Mouse (Mus musculus) cortical plate, adult 2 months (tissue): ENCODE data around the gene Scn3a. TPM values are rescaled to one million over a fixed set of nuclear protein-coding genes. Genes with fewer than 3 reads are reported as not detected.
A peak's percentile ranks its signal among the peaks of the same experiment; 100 is the strongest.
"Not testable (repeated sequence)": the region's sequence is repeated elsewhere in the genome, so short reads cannot be mapped to it uniquely, and the experiment has no call there.

Source experiments
- H3K27ac ChIP-seq: fragments of 200-500 bp; 2 replicates; pipeline ENCODE4 v1.5.1; 2012; ENCODE audit warnings: low read length, control low read depth, inconsistent platforms; ENCODE audit not compliant: insufficient read depth
- H3K4me1 ChIP-seq: fragments of 200-500 bp; 2 replicates; pipeline ENCODE4 v1.6.1; 2011; ENCODE audit warnings: low read length; ENCODE audit not compliant: control insufficient read depth, insufficient read depth
- H3K4me3 ChIP-seq: fragments of 200-500 bp; 2 replicates; pipeline ENCODE4 v1.5.1; 2011; ENCODE audit warnings: mild to moderate bottlenecking, low read length, control low read depth; ENCODE audit not compliant: insufficient read depth
- CTCF ChIP-seq: fragments of 200-500 bp; IDR thresholded peaks from 2 replicates; pipeline ENCODE4 v1.5.1; 2011; ENCODE audit warnings: mild to moderate bottlenecking, control low read depth, low read length; ENCODE audit not compliant: insufficient read depth; ENCODE audit errors: extremely low read depth
- POLR2A ChIP-seq: fragments of 200-500 bp; IDR thresholded peaks from 2 replicates; pipeline ENCODE4 v1.6.1; 2011; ENCODE audit warnings: mild to moderate bottlenecking, low read length, control low read depth; ENCODE audit not compliant: insufficient read depth; ENCODE audit errors: extremely low read depth
- polyA plus RNA-seq: library from polyadenylated mRNA; depleted of rRNA; stranded (reverse); fragments of >200 nt; gene quantifications from 2 replicates; pipeline ENCODE4 v1.2.3, GENCODE M21; 2012

The Scn3a gene
- polyA plus RNA-seq, 1 experiment = 12.2 TPM

DNA sequence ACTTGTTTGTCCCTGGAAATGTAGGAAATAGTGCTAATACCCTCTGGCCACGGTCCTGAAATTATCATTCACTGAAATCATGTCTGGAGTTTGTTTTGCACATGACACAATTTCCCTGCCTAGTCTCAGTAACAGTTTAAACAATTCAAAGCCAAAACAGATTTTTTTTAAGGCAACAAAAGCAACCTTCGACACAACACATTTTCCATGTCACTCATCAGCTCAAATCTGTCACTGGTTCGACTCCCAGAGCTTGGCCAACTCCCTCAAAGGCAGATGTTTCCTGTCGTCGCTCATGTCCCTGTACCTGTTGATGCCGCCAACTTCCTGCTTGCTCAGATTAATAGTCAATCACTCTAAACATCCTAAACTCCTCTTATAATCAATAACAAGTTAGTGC is 50.7 kb downstream of the Scn3a start:
- H3K27ac ChIP-seq = no peak overlapping the region
- H3K4me3 ChIP-seq = no peak overlapping the region
- TF ChIP-seq CTCF (no peak), POLR2A (no peak)
- no peaks in the 10 kb centered on the region for H3K4me1 ChIP-seq

DNA sequence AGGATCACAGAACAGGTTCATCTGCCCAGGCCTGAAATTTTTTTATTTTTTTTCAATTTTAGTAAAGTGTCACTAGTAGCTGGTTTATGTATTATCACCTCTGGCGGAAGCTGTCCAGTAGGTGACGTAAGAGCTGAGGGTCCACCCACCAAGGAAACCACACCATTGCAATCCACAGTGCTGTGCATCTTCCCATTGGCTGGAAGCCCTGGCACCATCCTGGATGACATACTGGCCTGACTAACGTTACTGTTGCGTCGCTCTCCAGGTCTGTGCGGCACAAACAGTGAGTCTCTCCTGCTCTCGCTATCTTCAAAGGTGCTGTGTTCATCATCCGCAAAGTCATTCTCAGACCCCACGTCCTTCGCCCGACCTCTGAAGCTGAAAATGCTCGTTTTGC is 59.2 kb downstream of the Scn3a start:
- TF ChIP-seq CTCF (no peak), POLR2A (no peak)
- no peaks in the 10 kb centered on the region for H3K4me1 ChIP-seq
- H3K27ac ChIP-seq = no peak overlapping the region
- no peak overlapping the region for H3K4me3 ChIP-seq

DNA sequence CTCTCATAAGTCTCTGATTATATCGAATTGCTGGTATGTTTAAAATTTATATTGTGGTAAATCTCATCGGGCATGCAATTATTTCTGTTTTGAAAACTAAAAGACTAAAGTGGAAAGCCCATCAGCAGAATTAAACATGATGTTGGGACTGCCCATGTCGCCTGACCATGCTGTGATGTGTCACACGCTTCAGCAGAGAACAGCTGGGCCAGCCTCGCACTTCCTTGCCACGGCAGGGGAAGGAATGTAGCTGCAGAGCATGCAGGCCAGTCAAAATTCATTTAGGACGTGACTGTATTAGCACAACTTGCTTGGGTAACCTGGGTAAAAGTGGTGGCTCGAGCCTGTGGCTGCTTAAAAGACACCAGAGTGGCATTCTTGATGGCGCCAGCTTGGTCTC is 77.0 kb downstream of the Scn3a start:
- Histone ChIP-seq H3K4me3 (no peak overlapping the region), H3K4me1 (no peaks in the 10 kb centered on the region; the same call in 1 of the 2 replicates), H3K27ac (no peak overlapping the region)
- no peak for TF ChIP-seq CTCF
- no peak for TF ChIP-seq POLR2A

DNA sequence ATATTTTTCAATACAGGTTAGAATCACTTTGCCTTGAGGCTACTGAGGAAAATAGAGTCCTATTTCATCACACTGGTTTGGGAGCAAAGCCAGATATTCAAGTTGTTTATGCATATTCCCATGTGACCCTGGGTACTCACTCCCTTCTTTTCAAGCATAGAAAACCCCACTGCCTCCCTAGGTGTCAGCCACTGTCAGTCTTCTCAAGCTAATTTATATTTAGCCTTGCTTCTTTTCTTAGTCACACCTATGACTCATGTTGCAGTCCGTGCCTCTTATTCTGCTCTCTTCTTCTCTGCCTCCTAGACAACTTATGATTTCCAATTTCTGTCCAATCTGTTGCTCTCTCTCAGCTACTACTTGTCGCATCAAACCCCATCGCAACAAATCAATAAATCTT is 84.0 kb downstream of the Scn3a start:
- Histone ChIP-seq H3K4me1 (no peaks in the 10 kb centered on the region; the same call in 1 of the 2 replicates), H3K4me3 (no peak overlapping the region), H3K27ac (no peak overlapping the region)
- TF ChIP-seq CTCF = no peak
- no peak for TF ChIP-seq POLR2A

DNA sequence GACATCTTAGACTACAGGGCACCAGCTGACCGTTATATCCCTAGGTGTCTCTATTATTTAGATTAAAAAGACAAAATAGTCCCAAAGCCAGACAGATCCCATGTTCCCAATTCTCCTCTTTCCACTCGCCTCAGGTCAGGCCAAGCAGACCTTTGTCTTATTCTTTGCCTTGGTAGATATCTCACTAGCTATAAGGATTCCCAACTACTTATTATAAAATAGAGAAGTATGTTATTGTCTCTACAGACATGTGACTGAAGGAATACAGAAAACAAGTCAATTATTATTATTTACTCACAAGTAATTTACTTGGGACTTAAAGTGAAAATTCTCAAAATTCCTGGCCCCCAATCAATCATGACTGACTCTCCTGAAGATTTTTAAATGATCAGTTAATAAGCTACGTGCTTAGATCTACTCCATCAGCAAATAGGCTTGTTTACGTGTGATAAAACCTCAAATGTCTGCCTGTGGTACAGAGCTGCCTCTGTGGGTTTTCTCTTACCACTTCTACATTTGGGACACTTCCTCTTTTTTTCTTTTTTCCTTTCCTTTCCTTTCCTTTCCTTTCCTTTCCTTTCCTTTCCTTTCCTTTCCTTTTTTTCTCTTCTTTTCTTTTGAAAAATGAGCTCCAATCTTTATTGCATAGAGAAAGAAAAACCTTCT is 86.3 kb downstream of the Scn3a start:
- H3K4me3 ChIP-seq = no peak overlapping the region
- H3K4me1 ChIP-seq = no peaks in the 10 kb centered on the region; the same call in 1 of the 2 replicates
- H3K27ac ChIP-seq = no peak overlapping the region
- TF ChIP-seq CTCF (no peak), POLR2A (no peak)

DNA sequence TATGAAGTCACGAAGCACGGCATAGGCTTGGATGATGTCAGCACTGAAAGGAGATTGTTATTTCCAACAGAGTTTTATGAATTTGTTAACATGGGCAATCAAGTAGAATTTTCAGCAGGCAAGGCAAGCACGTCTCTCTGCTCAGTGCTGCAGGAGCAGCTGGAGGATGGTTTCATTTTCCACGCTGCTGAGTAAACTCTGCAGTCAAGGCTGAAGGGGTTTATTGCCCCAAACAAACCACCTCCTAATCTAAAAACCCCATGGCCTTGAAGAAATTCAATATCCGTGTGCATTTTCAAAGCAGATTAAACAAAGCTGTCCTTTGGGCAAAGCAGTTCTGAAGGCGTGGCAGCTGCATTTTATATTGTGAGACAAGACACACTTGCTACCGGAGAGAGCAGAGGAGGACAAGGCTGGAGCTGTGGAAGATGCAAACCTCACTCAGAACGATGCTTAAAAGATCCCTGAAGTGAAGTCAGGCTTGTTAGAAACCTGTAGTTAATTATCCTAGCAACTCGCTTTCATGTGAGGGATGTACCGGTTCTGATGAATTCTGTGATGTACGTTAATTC is 96.0 kb downstream of the Scn3a start:
- H3K27ac ChIP-seq = no peak overlapping the region
- H3K4me3 ChIP-seq = peak overlapping the region; percentile 22
- TF ChIP-seq POLR2A (0 out of 2 replicates have a peak, but pooled peaks have one; percentile 13), CTCF (no peak)
- no peaks in the 10 kb centered on the region for H3K4me1 ChIP-seq

DNA sequence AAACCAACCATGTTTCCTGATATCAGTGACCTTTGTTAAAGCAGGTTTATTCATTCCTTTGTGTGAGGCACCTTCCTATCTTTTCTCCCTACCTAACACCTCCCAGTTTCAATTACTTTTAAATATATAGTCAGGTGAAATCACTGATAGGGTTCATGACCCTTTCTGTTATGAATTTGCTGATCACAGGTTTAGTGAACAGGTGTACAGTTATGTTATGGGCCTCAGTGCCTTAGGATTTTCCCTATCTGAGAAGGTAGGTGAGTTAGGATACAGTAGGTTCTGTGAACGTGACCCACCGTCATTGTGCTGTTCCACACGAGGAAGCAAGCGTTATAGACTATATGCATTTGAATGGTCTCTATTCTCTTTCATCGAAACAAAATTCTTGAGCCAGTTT is 101.7 kb downstream of the Scn3a start:
- TF ChIP-seq CTCF (no peak), POLR2A (no peak)
- H3K4me1 ChIP-seq = no peaks in the 10 kb centered on the region

DNA sequence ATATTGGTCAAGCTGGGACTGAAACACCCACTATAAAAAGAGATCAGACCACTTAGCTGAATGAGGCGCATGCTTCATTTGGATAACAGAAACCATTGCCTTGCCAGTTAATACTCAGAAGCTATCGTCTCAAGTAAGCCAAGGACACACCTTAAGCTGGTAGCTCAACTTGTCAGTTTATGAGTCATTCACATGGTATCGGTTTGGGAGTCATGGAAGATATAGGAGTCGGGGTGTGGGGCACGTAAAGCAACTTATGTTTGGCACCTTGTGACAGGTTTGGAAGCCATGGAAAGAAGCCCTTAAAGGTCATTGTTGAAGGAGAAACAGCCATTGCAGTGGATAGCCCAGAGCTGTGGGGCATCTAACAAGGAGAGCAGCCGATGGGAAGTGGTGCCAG is 113.7 kb downstream of the Scn3a start:
- Histone ChIP-seq H3K27ac (no peak overlapping the region), H3K4me1 (no peaks in the 10 kb centered on the region), H3K4me3 (no peak overlapping the region)
- TF ChIP-seq POLR2A = no peak
- no peak for TF ChIP-seq CTCF

More for the DNA sequence above, 101.7 kb downstream of the Scn3a start:
- no peak overlapping the region for H3K27ac ChIP-seq
- H3K4me3 ChIP-seq = no peak overlapping the region

DNA sequence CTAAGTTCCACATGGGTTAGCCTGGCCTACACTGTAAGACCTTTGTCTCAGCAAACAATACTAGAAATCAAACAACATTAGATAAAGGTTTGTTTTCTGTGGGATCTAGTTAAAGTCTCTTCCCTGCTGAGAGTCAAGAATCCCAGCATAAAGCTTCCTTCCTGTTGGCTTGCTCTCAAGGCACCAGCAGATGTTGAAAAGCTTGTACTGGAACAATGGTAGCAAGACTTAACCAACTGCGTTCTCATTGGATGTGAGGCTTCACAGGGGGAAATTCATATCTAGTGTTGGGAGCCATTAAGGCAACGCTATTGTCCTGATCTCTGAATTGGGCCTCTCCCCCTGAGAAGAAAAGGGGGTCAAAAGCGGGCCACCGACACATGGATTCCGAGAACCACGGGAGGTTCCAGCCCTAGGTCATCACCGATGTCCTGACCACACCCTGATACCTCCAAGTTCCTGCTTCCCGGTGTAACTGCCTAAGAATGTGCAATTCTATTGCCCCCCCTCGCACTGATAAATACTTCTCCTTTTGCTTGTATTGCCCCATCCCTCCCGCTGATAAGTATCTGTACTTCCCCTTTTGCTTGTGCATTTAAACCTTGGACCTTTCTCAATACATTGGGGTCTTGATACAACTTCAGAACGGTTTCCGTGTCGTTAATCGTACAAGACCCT is 115.9 kb downstream of the Scn3a start:
- not testable (repeated sequence) for H3K4me1 ChIP-seq, H3K27ac ChIP-seq, H3K4me3 ChIP-seq

DNA sequence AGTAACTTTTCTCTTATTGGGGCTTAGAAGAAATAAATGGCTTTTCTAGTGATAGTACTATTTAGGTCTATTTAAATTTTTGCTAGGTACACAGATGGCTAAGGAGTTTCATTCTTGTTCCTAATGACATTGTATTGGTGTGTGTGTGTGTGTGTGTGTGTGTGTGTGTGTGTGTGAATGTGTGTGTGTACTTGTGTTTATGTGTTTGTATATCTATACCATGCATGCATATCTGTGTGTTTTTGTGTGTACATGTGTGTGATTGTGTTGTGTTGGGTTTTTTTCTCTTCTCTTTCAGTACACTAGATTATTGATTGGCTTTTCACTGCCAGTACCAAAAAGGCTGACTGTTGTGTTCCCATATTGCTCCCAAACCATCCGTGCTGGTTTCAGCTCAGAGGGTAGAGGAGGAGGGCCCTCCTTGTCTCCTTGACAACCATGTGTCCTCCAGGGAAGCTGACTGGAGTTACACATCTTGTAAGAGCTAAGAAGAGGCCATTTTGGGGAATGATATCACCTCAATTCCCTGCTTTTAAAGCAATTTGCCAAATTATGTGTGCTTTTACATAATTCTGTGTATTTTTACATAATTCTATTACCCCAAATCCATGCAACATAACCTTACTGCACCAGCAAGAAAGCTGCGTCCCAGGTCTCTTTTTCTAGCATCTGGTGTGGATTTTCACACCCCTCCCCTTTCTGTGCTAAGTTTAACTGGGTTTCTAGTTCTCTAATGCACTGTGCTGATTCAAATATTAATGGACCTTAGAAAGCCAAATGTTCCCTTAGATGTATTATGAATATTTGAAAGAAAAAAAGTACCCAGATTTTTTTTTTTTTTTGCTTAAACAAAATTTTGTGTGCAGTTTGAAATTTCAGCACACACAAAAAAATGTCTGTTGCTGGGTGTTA is 116.7 kb downstream of the Scn3a start:
- TF ChIP-seq CTCF (no peak), POLR2A (no peak)
- Histone ChIP-seq H3K27ac (no peak overlapping the region), H3K4me3 (no peak overlapping the region), H3K4me1 (no peaks in the 10 kb centered on the region)
